Mouse (Mus musculus): ENCODE results near the gene Adcy9. TPM values are rescaled to one million over a fixed set of nuclear protein-coding genes. Genes with fewer than 3 reads are reported as not detected.
"Not testable (repeated sequence)": the region's sequence is repeated elsewhere in the genome, so short reads cannot be mapped to it uniquely, and the experiment has no call there.

Adcy9 gene
- total and polyA plus RNA-seq, 3 experiments = 3.0 to 4.3 TPM; not detected in 1

GRCm38 (mm10) chr16:4248791-4249190, 171.5 kb downstream of the Adcy9 start:
- Histone ChIP-seq H3K4me1 (ENCODE audit: control insufficient read depth in 1 of 2, insufficient read depth in 2 of 2, low read length in 2 of 2) (no peaks in the 10 kb centered on the region), H3K27me3 (ENCODE audit: control insufficient read depth in 1 of 2, insufficient read depth in 2 of 2, low read length in 2 of 2) (peaks cover 3% of the 10 kb centered on the region in 2 experiments; a peak in 2 of 4 replicates), H3K79me2 (ENCODE audit: control insufficient read depth, insufficient read depth, low read length, poor library complexity) (no peaks in the 10 kb centered on the region), H3K9ac (ENCODE audit: control insufficient read depth, low read depth, low read length, poor library complexity, severe bottlenecking) (no peak overlapping the region), H3K36me3 (ENCODE audit: control insufficient read depth in 1 of 2, insufficient read depth in 2 of 2, low read length in 2 of 2) (no peaks in the 10 kb centered on the region), H3K4me3 (ENCODE audit: control insufficient read depth in 1 of 2, insufficient read depth in 1 of 2, low read depth in 2 of 2, low read length in 2 of 2) (no peak overlapping the region), H3K9me3 (replicated peaks; ENCODE audit: insufficient read depth, low read length) (no peaks in the 10 kb centered on the region), H3K27ac (ENCODE audit: control insufficient read depth, low read depth, low read length) (no peak overlapping the region)
- TF ChIP-seq GATA1 (IDR thresholded peaks at IDR 0.05; ENCODE audit: low read depth, low read length) (no peak), MAZ (IDR thresholded peaks at IDR 0.05; ENCODE audit: low read depth, low read length) (no peak), NELFE (IDR thresholded peaks at IDR 0.05; ENCODE audit: low read depth, low read length) (no peak), MYC (IDR thresholded peaks at IDR 0.05; ENCODE audit: low read depth, low read length) (no peak), UBTF (IDR thresholded peaks at IDR 0.05; ENCODE audit: borderline replicate concordance, insufficient read depth, low read depth, low read length) (no peak), ZC3H11A (IDR thresholded peaks at IDR 0.05; ENCODE audit: low read depth, low read length) (no peak), CTCF (IDR thresholded peaks at IDR 0.05 in 2 of 3, conservative IDR thresholded peaks at IDR 0.05 in 1 of 3; ENCODE audit: control insufficient read depth in 1 of 3, insufficient read depth in 1 of 3, low read depth in 2 of 3, low read length in 3 of 3, poor library complexity in 1 of 3, severe bottlenecking in 1 of 3) (no peak), CHD2 (IDR thresholded peaks at IDR 0.05; ENCODE audit: low read length) (no peak), HCFC1 (IDR thresholded peaks at IDR 0.05; ENCODE audit: low read depth, low read length) (no peak), POLR2A (IDR thresholded peaks at IDR 0.05; ENCODE audit: control insufficient read depth in 1 of 2, insufficient read depth in 1 of 2, low read depth in 1 of 2, low read length in 2 of 2, poor library complexity in 1 of 2) (no peak), MAX (IDR thresholded peaks at IDR 0.05; ENCODE audit: low read length) (no peak), BHLHE40 (IDR thresholded peaks at IDR 0.05; ENCODE audit: borderline replicate concordance, low read depth, low read length) (no peak), TCF12 (IDR thresholded peaks at IDR 0.05; ENCODE audit: low read depth, low read length) (no peak), POLR2AphosphoS2 (IDR thresholded peaks at IDR 0.05; ENCODE audit: low read length) (no peak), JUND (IDR thresholded peaks at IDR 0.05; ENCODE audit: low read depth, low read length) (no peak), MYB (IDR thresholded peaks at IDR 0.05; ENCODE audit: low read depth, low read length) (no peak), KAT2A (conservative IDR thresholded peaks at IDR 0.05; ENCODE audit: low read depth, low read length) (no peak)
- DNase-seq (ENCODE audit: low read depth, low spot score) = no peak

- H3K27me3 ChIP-seq (ENCODE audit: control insufficient read depth in 1 of 2, insufficient read depth in 2 of 2, low read length in 2 of 2); H3K9me3 ChIP-seq (replicated peaks; ENCODE audit: insufficient read depth, low read length); H3K4me1 ChIP-seq (ENCODE audit: control insufficient read depth in 1 of 2, insufficient read depth in 2 of 2, low read length in 2 of 2); H3K36me3 ChIP-seq (ENCODE audit: control insufficient read depth in 1 of 2, insufficient read depth in 2 of 2, low read length in 2 of 2); H3K27ac ChIP-seq (ENCODE audit: control insufficient read depth, low read depth, low read length); H3K9ac ChIP-seq (ENCODE audit: control insufficient read depth, low read depth, low read length, poor library complexity, severe bottlenecking); DNase-seq (ENCODE audit: low read depth, low spot score); H3K4me3 ChIP-seq (ENCODE audit: control insufficient read depth in 1 of 2, insufficient read depth in 1 of 2, low read depth in 2 of 2, low read length in 2 of 2); H3K79me2 ChIP-seq (ENCODE audit: control insufficient read depth, insufficient read depth, low read length, poor library complexity): not testable (repeated sequence)
These were observed 175.1 kb downstream of the Adcy9 start for GRCm38 (mm10) chr16:4245241-4245640.

Other genes starting within 250 kb of the Adcy9 start
- 4.7 and 7.3 TPM in 2 replicates for gene Crebbp, start 206.5 kb downstream of the Adcy9 start, total RNA-seq (2012; rRNA removed)
- 100 to 1,000 TPM in 1 of 2 experiments, 1 to 10 TPM in 1; 7.0 to 145 TPM for gene Crebbp, start 206.5 kb downstream of the Adcy9 start, polyA plus RNA-seq (2012; ENCODE audit: insufficient read depth in 1 of 2, insufficient read length in 2 of 2, low read depth in 1 of 2, low replicate concordance in 2 of 2, missing spikeins in 1 of 2)
- gene Srl, start 121.3 kb upstream of the Adcy9 start, total RNA-seq (2012; rRNA removed) = 14.6 and 18.8 TPM in 2 replicates
- 10 to 100 TPM in 1 of 2 experiments, not detected in 1; 15.3 TPM for gene Srl, start 121.3 kb upstream of the Adcy9 start, polyA plus RNA-seq (2012; ENCODE audit: insufficient read depth in 1 of 2, insufficient read length in 2 of 2, low read depth in 1 of 2, low replicate concordance in 2 of 2, missing spikeins in 1 of 2)
- gene Tfap4, start 139.4 kb upstream of the Adcy9 start, total RNA-seq (2012; rRNA removed) = 26.2 and 26.3 TPM in 2 replicates
- 100 to 1,000 TPM in 1 of 2 experiments, 10 to 100 TPM in 1; 40.3 to 217 TPM for gene Tfap4, start 139.4 kb upstream of the Adcy9 start, polyA plus RNA-seq (2012; ENCODE audit: insufficient read depth in 1 of 2, insufficient read length in 2 of 2, low read depth in 1 of 2, low replicate concordance in 2 of 2, missing spikeins in 1 of 2)
- 0.42 and 0.62 TPM in 2 replicates for gene Glis2, start 174.2 kb upstream of the Adcy9 start, total RNA-seq (2012; rRNA removed)
- 1 to 10 TPM in 1 of 2 experiments, not detected in 1; 5.0 TPM for gene Glis2, start 174.2 kb upstream of the Adcy9 start, polyA plus RNA-seq (2012; ENCODE audit: insufficient read depth in 1 of 2, insufficient read length in 2 of 2, low read depth in 1 of 2, low replicate concordance in 2 of 2, missing spikeins in 1 of 2)
- gene Pam16, start 204.5 kb upstream of the Adcy9 start, total RNA-seq (2012; rRNA removed) = 115 and 121 TPM in 2 replicates
- gene Pam16, start 204.5 kb upstream of the Adcy9 start, polyA plus RNA-seq (2012; ENCODE audit: insufficient read depth in 1 of 2, insufficient read length in 2 of 2, low read depth in 1 of 2, low replicate concordance in 2 of 2, missing spikeins in 1 of 2) = 10 to 100 TPM in 1 of 2 experiments, not detected in 1; 13.6 TPM
- gene Vasn, start 219.4 kb upstream of the Adcy9 start, total RNA-seq (2012; rRNA removed) = 0.16 and 0.19 TPM in 2 replicates
- gene Vasn, start 219.4 kb upstream of the Adcy9 start, polyA plus RNA-seq (2012; ENCODE audit: insufficient read depth in 1 of 2, insufficient read length in 2 of 2, low read depth in 1 of 2, low replicate concordance in 2 of 2, missing spikeins in 1 of 2) = 1 to 10 TPM in 1 of 2 experiments, not detected in 1; 3.1 TPM
- 90.7 and 94.3 TPM in 2 replicates for gene Dnaja3, start 219.5 kb upstream of the Adcy9 start, total RNA-seq (2012; rRNA removed)
- 10 to 100 TPM in 1 of 2 experiments, not detected in 1; 91.8 TPM for gene Dnaja3, start 219.5 kb upstream of the Adcy9 start, polyA plus RNA-seq (2012; ENCODE audit: insufficient read depth in 1 of 2, insufficient read length in 2 of 2, low read depth in 1 of 2, low replicate concordance in 2 of 2, missing spikeins in 1 of 2)

Measured in MEL (cell line).